Mouse (Mus musculus) MEL-GATA-1-ER (cell line): ENCODE measurements at regions not wholly inside any gene's neighbourhood (a gene's known extent, or its start where the extent isn't known, plus 50 kb on each side); places are given as distances from the start of the nearest gene placed in this dataset.

Source experiments
- DNase-seq: peaks from one replicate; pipeline ENCODE4 v3.0.0-alpha.2; 2012; ENCODE audit warnings: low read depth; ENCODE audit errors: extremely low read depth

- DNase-seq: no peak
Measured at GRCm38 (mm10) chr9:61766187-61766586, 148.2 kb downstream of the Rplp1 start.

DNA sequence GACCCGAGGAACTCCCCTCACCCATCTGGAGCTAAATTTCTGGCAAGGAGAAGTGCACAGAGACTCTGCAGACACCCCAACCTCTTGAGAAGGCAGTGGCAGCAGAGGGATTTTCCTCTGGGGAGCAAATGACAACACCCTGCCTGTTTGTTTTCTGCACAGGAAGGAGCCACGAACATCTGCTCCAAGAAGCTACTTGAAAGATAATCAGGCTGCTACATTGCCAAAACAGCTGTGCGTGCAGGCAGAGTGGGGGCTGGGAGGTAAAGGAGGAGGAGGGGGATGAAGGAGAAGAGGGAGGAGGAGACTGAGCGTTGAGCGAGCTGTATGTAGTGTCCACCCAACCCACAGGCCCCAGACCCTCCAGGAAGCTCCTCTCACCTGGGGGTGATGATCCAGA is 149.0 kb downstream of the Rplp1 start:
- DNase-seq: no peak

GRCm38 (mm10) chr9:61757806-61758205 is 156.5 kb downstream of the Rplp1 start:
- DNase-seq: no peak

DNA sequence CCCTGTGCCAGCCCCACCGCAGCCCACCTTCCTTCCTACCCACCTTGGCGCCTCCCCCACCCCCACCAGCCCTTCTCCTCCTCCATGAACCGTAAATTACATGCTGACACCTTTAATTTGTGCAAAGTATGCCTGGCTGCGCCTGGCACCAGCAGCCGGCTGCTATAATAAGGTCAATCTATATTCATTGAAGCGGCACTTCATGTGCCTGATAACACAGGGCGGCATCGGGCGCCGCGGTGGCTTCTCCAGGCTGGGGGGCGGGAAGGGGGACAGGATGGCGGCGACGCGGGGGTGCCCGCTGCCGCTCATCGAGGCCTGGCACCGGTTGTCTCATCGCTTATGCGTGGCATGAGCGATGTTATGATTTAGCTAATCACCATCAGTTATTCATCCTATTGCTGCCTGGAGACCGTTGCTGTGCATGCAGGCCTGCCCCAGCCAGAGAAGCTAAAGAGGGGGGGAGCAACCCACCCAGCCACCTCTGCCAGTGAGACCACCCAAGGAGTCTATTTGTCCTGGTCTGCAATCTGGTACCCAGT is 157.5 kb downstream of the Rplp1 start:
- DNase-seq: no peak

DNA sequence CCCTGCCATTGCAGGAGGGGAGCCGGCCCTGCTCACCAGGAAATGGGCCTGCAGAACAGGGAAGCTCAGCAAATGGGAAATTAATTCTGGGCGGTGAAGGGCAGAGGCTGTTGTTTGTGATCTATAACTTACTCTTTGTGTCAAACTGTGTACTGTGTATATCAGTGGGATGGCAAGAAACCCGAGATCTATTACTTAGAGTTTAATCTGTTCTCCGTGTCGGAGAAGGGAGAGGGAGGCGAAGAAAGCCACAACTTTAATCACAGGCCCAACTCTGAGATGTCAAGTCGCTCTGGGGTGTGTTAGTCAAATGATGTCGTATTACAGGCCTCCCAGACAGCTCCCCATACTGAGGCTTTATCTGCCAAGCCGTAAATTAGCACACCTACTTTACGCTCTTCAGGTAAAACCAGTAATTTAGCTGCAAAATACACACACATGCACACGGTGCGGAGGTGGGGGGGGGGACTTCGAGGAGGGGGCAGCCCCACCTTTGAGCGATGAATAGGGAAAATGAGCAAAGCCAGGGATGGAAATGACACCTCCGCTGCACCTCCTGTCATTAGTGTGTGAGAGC is 158.0 kb downstream of the Rplp1 start:
- DNase-seq: no peak

DNA sequence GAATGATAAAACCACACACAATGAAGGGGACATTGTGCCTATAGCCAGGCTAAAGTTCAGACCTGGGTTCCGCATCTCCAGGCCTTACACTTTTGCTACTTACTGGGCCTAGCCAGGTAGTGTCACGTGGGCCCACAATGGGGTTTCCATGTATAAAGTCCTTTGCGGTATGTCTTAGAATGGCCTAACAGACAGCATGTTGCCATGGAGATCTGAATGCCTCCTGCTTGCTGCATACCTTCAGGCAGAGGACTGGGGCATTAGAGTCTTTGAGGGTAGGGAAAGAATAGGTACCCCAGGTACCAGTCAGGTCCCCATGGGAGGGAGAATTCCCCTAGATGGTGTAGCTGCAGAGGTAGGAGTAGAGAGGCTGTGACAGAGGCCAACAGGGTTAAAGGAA is 159.0 kb downstream of the Rplp1 start:
- DNase-seq: no peak

GRCm38 (mm10) chr9:61753795-61754194 is 160.5 kb downstream of the Rplp1 start:
- no peak for DNase-seq

DNA sequence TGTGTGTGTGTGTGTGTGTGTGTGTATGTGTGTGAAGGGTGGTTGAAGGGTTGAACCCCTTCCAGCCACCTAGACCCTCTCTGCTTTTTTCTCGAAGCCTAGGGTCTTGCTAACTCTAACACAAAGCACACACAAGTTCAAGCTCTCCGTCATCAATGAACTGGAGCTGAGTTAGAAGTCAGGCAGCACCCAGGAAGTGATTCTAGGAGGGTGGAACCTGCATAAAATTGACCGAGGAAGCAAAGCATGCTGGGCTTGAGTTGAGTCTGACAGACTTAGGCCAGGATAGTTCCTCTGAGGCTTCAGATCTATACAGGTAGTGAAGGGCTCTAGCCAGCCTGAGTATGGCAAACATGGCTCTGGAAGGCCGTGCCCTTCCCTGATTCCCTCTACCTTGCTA is 165.1 kb downstream of the Rplp1 start:
- DNase-seq: no peak

GRCm38 (mm10) chr9:61748416-61748815 is 165.9 kb downstream of the Rplp1 start:
- no peak for DNase-seq

GRCm38 (mm10) chr9:61746401-61746800 is 167.9 kb downstream of the Rplp1 start:
- no peak for DNase-seq

GRCm38 (mm10) chr9:61745301-61745801 is 169.0 kb downstream of the Rplp1 start:
- no peak for DNase-seq

DNA sequence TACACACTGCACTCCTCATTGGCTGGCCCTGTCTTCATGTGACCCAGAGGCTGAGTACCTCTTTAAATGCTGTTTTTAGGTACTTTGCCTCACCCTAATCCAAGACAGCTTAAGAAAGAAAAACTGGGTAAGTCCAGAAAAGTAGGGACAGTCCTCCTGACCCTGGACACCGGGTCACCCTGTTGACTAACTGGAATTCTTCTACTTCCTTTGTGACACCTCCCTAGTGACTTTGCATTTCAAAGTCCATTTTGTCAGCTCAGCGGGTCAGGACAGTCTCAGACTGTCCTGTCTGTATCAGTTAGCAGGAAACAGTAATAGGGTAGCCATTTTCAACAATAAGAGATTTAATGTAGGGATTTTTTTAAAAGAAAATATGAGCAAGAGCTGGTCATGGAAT is 180.8 kb downstream of the Rplp1 start:
- DNase-seq: no peak

- no peak for DNase-seq
Measured at GRCm38 (mm10) chr9:61732747-61733146, 181.6 kb downstream of the Rplp1 start.

GRCm38 (mm10) chr9:61728115-61728514 is 186.2 kb downstream of the Rplp1 start:
- DNase-seq: no peak

- DNase-seq: no peak
Measured at GRCm38 (mm10) chr9:61727651-61728050, 186.7 kb downstream of the Rplp1 start.

DNA sequence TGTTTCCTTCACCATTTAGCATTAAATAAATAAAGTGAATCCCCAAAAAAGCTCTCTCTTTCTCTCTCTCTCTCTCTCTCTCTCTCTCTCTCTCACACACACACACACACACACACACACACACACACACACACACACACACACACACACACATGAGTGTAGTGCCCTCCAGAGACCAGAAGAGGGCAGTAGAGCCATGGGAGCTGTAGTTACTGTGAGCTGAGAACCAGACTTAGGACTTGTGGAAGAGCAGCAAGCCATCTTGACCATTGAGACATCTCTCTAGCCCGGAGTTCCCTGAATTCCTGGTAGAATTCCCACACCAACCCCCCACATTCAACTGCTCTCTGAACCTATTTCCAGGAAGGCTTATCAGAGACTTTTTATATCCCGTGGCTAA is 190.3 kb downstream of the Rplp1 start:
- no peak for DNase-seq

DNA sequence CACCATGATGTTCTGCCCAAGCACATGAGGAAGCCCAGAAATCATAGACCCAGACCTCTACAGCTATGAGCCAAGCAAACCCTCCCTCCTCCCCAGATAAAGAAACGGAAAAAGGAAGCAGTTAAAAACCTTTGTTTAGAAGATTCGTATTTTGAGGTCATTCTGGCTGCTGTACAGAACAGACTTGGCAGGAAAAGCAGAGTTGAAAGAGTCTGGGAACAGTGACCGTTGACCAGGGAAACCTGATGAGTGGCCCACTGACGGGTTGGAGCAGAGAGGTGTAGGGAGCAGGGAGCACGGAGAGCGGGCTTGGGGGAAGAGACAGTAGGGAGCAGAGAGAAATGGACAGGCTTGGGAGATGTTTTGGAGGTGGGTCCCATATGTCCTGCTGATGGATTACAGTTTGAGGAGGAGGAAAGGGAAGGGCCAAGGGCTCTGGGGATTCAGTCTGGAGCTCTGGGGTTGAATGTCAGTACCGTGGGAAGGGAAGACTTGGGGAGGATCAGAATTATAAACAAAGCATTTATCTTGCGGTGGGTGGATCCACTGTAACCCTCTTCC is 191.2 kb downstream of the Rplp1 start:
- no peak for DNase-seq

DNA sequence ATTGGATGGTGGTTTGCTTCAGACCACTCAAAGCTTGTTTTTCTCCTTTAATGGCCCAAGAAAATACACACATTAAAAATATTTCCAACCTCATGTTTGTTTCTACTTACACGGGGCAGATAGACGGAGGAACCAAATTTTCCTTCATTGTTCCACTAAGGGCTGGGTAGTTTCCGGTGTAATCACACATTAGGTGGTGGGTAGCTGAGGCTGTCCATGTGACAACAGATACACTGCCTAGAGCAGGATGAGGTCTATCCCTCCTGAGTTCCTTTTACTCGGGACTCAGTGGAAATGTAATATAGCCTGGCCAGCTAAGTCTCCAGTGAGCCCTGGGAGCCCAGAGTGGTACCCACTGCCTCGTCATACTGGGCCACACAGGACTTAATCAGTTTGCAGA is 192.5 kb downstream of the Rplp1 start:
- no peak for DNase-seq

DNA sequence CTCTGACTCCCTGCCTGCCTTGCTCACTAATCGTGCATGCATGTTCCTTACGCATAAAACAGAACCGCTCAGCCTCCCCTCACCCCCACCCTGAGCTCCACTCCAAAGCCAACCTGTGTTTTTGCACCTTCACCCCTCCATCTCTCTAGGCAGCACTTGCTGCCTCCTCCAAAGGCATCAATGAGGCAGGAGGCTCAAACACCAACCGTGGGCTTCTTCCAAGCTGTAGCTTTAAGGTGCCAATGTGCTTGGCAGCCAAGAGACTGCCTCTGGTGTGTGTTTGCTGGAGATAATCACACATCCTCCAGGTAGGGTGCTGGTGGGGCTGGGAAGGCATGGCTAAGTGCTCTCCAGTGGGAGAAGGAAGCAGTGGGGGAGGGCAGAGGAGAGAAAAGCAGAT is 193.3 kb downstream of the Rplp1 start:
- DNase-seq: no peak

DNA sequence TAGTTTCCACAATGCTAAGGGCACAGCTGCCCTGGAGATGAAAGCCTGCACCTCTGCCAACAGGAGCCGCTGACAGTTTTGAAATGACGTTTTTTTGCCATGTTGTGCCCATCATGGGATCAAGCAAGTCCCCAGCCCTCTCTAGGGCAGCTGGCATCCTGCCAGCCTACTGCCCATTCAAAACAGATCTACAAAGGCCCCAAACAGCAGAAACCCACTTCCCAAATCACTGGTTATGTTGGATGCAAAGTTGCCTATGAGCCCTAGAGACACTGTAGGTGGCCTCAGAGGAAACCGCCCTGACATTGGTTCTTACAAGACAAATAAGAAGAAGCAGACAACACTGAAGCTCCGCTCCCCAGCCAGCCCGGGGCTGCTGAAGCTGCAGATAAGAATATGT is 194.1 kb downstream of the Rplp1 start:
- DNase-seq: no peak

- no peak for DNase-seq
Measured at GRCm38 (mm10) chr9:61716751-61717150, 197.6 kb downstream of the Rplp1 start.

- no peak for DNase-seq
Measured at GRCm38 (mm10) chr9:61714331-61715035, 199.9 kb downstream of the Rplp1 start.

DNA sequence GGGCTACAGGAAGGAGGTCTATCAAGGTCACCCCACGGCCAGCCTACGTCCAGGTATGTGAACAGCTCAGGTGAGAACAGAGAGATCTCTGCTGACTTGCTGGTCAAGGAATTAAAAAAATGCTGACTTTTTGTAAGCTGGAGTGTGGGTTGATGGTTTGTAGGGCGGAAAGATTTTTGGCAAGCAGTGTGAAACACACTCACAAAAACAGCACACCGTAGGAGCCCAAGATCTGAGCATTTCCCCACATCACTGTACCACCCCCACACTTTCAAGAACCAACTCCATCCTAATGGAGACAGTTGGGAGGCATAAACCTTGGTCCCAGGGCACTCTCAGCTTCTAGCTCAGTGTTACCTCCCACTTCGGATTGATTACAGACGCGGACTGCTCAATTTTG is 200.5 kb downstream of the Rplp1 start:
- DNase-seq: no peak
